Mouse (Mus musculus): ENCODE measurements around the gene Gba2. TPM values are rescaled to one million over a fixed set of nuclear protein-coding genes. Genes with fewer than 3 reads are reported as not detected.
"Not testable (repeated sequence)": the region's sequence is repeated elsewhere in the genome, so short reads cannot be mapped to it uniquely, and the experiment has no call there.

Gba2 gene
- polyA plus RNA-seq, 1 experiment from 2014 or later: 50.5 TPM

- no peaks in the 10 kb centered on the region for H3K36me3 ChIP-seq (ENCODE audit: control insufficient read depth, insufficient read depth, low read length)
- WGBS: 86% methylated on average over 7 of the region's 7 CpGs
- no peak overlapping the region for H3K27ac ChIP-seq (replicated peaks; ENCODE audit: low read depth, low read length)
- ATAC-seq (ENCODE audit: low FRiP score, low TSS enrichment) (no peak), DNase-seq (no peak)
- H3K4me3 ChIP-seq (replicated peaks; ENCODE audit: low read depth, low read length): no peak overlapping the region
- H3K9ac ChIP-seq (replicated peaks; ENCODE audit: low read length): no peak overlapping the region
- H3K9me3 ChIP-seq (ENCODE audit: control insufficient read depth, low read length): no peaks in the 10 kb centered on the region
- H3K27me3 ChIP-seq (ENCODE audit: control insufficient read depth, insufficient read depth, low read length): no peaks in the 10 kb centered on the region
- H3K4me1 ChIP-seq (ENCODE audit: control insufficient read depth, insufficient read depth, low read length): no peaks in the 10 kb centered on the region
- no peak overlapping the region for H3K4me2 ChIP-seq (ENCODE audit: low read length)
Observed at GRCm38 (mm10) chr4:43598650-43599380, 20.1 kb upstream of the Gba2 start.

- Histone ChIP-seq H3K36me3 (ENCODE audit: control insufficient read depth, insufficient read depth, low read length) (no peaks in the 10 kb centered on the region), H3K27ac (replicated peaks; ENCODE audit: low read depth, low read length) (no peak overlapping the region), H3K4me1 (ENCODE audit: control insufficient read depth, insufficient read depth, low read length) (no peaks in the 10 kb centered on the region), H3K9me3 (ENCODE audit: control insufficient read depth, low read length) (no peaks in the 10 kb centered on the region), H3K27me3 (ENCODE audit: control insufficient read depth, insufficient read depth, low read length) (no peaks in the 10 kb centered on the region), H3K4me2 (ENCODE audit: low read length) (no peak overlapping the region), H3K9ac (replicated peaks; ENCODE audit: low read length) (no peak overlapping the region), H3K4me3 (replicated peaks; ENCODE audit: low read depth, low read length) (no peak overlapping the region)
- no peak for ATAC-seq (ENCODE audit: low FRiP score, low TSS enrichment)
- no peak for DNase-seq
- 87% methylated on average over 4 of the region's 4 CpGs for WGBS
Observed at GRCm38 (mm10) chr4:43598200-43598599, 19.5 kb upstream of the Gba2 start.

- not testable (repeated sequence) for H3K9me3 ChIP-seq (ENCODE audit: control insufficient read depth, low read length); DNase-seq; H3K4me2 ChIP-seq (ENCODE audit: low read length); H3K9ac ChIP-seq (replicated peaks; ENCODE audit: low read length); H3K4me1 ChIP-seq (ENCODE audit: control insufficient read depth, insufficient read depth, low read length); ATAC-seq (ENCODE audit: low FRiP score, low TSS enrichment); H3K27ac ChIP-seq (replicated peaks; ENCODE audit: low read depth, low read length); H3K4me3 ChIP-seq (replicated peaks; ENCODE audit: low read depth, low read length); H3K36me3 ChIP-seq (ENCODE audit: control insufficient read depth, insufficient read depth, low read length); H3K27me3 ChIP-seq (ENCODE audit: control insufficient read depth, insufficient read depth, low read length)
- WGBS: 86% methylated on average over 2 of the region's 2 CpGs
Observed at GRCm38 (mm10) chr4:43596597-43596996, 17.9 kb upstream of the Gba2 start.

- 63% methylated on average over 3 of the region's 3 CpGs for WGBS
- Histone ChIP-seq H3K4me2 (ENCODE audit: low read length) (no peak overlapping the region), H3K4me1 (ENCODE audit: control insufficient read depth, insufficient read depth, low read length) (no peaks in the 10 kb centered on the region), H3K9ac (replicated peaks; ENCODE audit: low read length) (no peak overlapping the region), H3K9me3 (ENCODE audit: control insufficient read depth, low read length) (no peaks in the 10 kb centered on the region), H3K27me3 (ENCODE audit: control insufficient read depth, insufficient read depth, low read length) (no peaks in the 10 kb centered on the region), H3K4me3 (replicated peaks; ENCODE audit: low read depth, low read length) (no peak overlapping the region), H3K27ac (replicated peaks; ENCODE audit: low read depth, low read length) (no peak overlapping the region), H3K36me3 (ENCODE audit: control insufficient read depth, insufficient read depth, low read length) (no peaks in the 10 kb centered on the region)
- DNase-seq (no peak), ATAC-seq (ENCODE audit: low FRiP score, low TSS enrichment) (no peak)
Observed at GRCm38 (mm10) chr4:43593453-43593852, 14.8 kb upstream of the Gba2 start.

GRCm38 (mm10) chr4:43591961-43592360 lies 13.3 kb upstream of the Gba2 start:
- Histone ChIP-seq H3K4me3 (replicated peaks; ENCODE audit: low read depth, low read length) (no peak overlapping the region), H3K9ac (replicated peaks; ENCODE audit: low read length) (no peak overlapping the region), H3K36me3 (ENCODE audit: control insufficient read depth, insufficient read depth, low read length) (no peaks in the 10 kb centered on the region), H3K4me2 (ENCODE audit: low read length) (no peak overlapping the region), H3K4me1 (ENCODE audit: control insufficient read depth, insufficient read depth, low read length) (no peaks in the 10 kb centered on the region), H3K27ac (replicated peaks; ENCODE audit: low read depth, low read length) (no peak overlapping the region), H3K27me3 (ENCODE audit: control insufficient read depth, insufficient read depth, low read length) (no peaks in the 10 kb centered on the region), H3K9me3 (ENCODE audit: control insufficient read depth, low read length) (no peaks in the 10 kb centered on the region)
- ATAC-seq (ENCODE audit: low FRiP score, low TSS enrichment): no peak
- WGBS: 79% methylated on average over 3 of the region's 3 CpGs
- no peak for DNase-seq

- 88% methylated on average over 5 of the region's 5 CpGs for WGBS
- Histone ChIP-seq H3K36me3 (ENCODE audit: control insufficient read depth, insufficient read depth, low read length) (no peaks in the 10 kb centered on the region), H3K27me3 (ENCODE audit: control insufficient read depth, insufficient read depth, low read length) (no peaks in the 10 kb centered on the region), H3K4me1 (ENCODE audit: control insufficient read depth, insufficient read depth, low read length) (no peaks in the 10 kb centered on the region), H3K9me3 (ENCODE audit: control insufficient read depth, low read length) (no peaks in the 10 kb centered on the region), H3K4me3 (replicated peaks; ENCODE audit: low read depth, low read length) (no peak overlapping the region), H3K27ac (replicated peaks; ENCODE audit: low read depth, low read length) (no peak overlapping the region), H3K9ac (replicated peaks; ENCODE audit: low read length) (no peak overlapping the region), H3K4me2 (ENCODE audit: low read length) (no peak overlapping the region)
- DNase-seq (no peak), ATAC-seq (ENCODE audit: low FRiP score, low TSS enrichment) (no peak)
Observed at GRCm38 (mm10) chr4:43591543-43591942, 12.9 kb upstream of the Gba2 start.

GRCm38 (mm10) chr4:43587681-43588080 lies 9.0 kb upstream of the Gba2 start:
- 68% methylated on average over 7 of the region's 7 CpGs for WGBS
- ATAC-seq (ENCODE audit: low FRiP score, low TSS enrichment): no peak
- no peaks in the 10 kb centered on the region for H3K9me3 ChIP-seq (ENCODE audit: control insufficient read depth, low read length)
- peaks cover 23% of the 10 kb centered on the region for H3K36me3 ChIP-seq (ENCODE audit: control insufficient read depth, insufficient read depth, low read length)
- no peaks in the 10 kb centered on the region for H3K4me1 ChIP-seq (ENCODE audit: control insufficient read depth, insufficient read depth, low read length)
- DNase-seq: no peak
- no peak overlapping the region for H3K27ac ChIP-seq (replicated peaks; ENCODE audit: low read depth, low read length)
- H3K27me3 ChIP-seq (ENCODE audit: control insufficient read depth, insufficient read depth, low read length): no peaks in the 10 kb centered on the region
- no peak overlapping the region for H3K4me3 ChIP-seq (replicated peaks; ENCODE audit: low read depth, low read length)
- no peak overlapping the region for H3K9ac ChIP-seq (replicated peaks; ENCODE audit: low read length)
- no peak overlapping the region for H3K4me2 ChIP-seq (ENCODE audit: low read length)

- H3K9ac ChIP-seq (replicated peaks; ENCODE audit: low read length): no peak overlapping the region
- no peak for ATAC-seq (ENCODE audit: low FRiP score, low TSS enrichment)
- 75% methylated on average over 8 of the region's 8 CpGs for WGBS
Observed at GRCm38 (mm10) chr4:43586411-43586810, 7.7 kb upstream of the Gba2 start.

GRCm38 (mm10) chr4:43585682-43586081 lies 7.0 kb upstream of the Gba2 start:
- Histone ChIP-seq H3K4me2 (ENCODE audit: low read length) (no peak overlapping the region), H3K9ac (replicated peaks; ENCODE audit: low read length) (no peak overlapping the region), H3K27me3 (ENCODE audit: control insufficient read depth, insufficient read depth, low read length) (no peaks in the 10 kb centered on the region), H3K27ac (replicated peaks; ENCODE audit: low read depth, low read length) (no peak overlapping the region), H3K4me3 (replicated peaks; ENCODE audit: low read depth, low read length) (no peak overlapping the region), H3K36me3 (ENCODE audit: control insufficient read depth, insufficient read depth, low read length) (peaks cover 43% of the 10 kb centered on the region), H3K4me1 (ENCODE audit: control insufficient read depth, insufficient read depth, low read length) (no peaks in the 10 kb centered on the region), H3K9me3 (ENCODE audit: control insufficient read depth, low read length) (no peaks in the 10 kb centered on the region)
- DNase-seq (no peak), ATAC-seq (ENCODE audit: low FRiP score, low TSS enrichment) (no peak)
- 52% methylated on average over 10 of the region's 10 CpGs for WGBS

More at GRCm38 (mm10) chr4:43586411-43586810, 7.7 kb upstream of the Gba2 start:
- H3K9me3 ChIP-seq (ENCODE audit: control insufficient read depth, low read length): no peaks in the 10 kb centered on the region
- peaks cover 36% of the 10 kb centered on the region for H3K36me3 ChIP-seq (ENCODE audit: control insufficient read depth, insufficient read depth, low read length)
- no peaks in the 10 kb centered on the region for H3K4me1 ChIP-seq (ENCODE audit: control insufficient read depth, insufficient read depth, low read length)
- no peak overlapping the region for H3K27ac ChIP-seq (replicated peaks; ENCODE audit: low read depth, low read length)
- no peak overlapping the region for H3K4me3 ChIP-seq (replicated peaks; ENCODE audit: low read depth, low read length)
- H3K27me3 ChIP-seq (ENCODE audit: control insufficient read depth, insufficient read depth, low read length): no peaks in the 10 kb centered on the region
- no peak for DNase-seq
- H3K4me2 ChIP-seq (ENCODE audit: low read length): no peak overlapping the region

Data from midbrain, embryonic 14.5 days (tissue).